Mouse (Mus musculus): ENCODE data around the gene Hlf.

The Hlf gene

GRCm38 (mm10) chr11:90390817-90391173 lies at the start of gene Hlf:
Hlf (minus strand) TSS chr11:90390895.
- DNase-seq (ENCODE audit: low spot score in 2 of 2), result peak; percentile 69 to 82

GRCm38 (mm10) chr11:90438768-90439167 lies 48.1 kb upstream of the Hlf start:
- DNase-seq (ENCODE audit: low spot score in 2 of 2), result no peak

- no peak for DNase-seq (ENCODE audit: low spot score in 2 of 2)
These were observed 34.5 kb upstream of the Hlf start for GRCm38 (mm10) chr11:90425207-90425525.

- no peak for DNase-seq (ENCODE audit: low spot score in 2 of 2)
These were observed 33.9 kb upstream of the Hlf start for GRCm38 (mm10) chr11:90424334-90425206.

GRCm38 (mm10) chr11:90423896-90424295 lies 33.2 kb upstream of the Hlf start:
- no peak for DNase-seq (ENCODE audit: low spot score in 2 of 2)

GRCm38 (mm10) chr11:90419706-90420105 lies 29.0 kb upstream of the Hlf start:
- DNase-seq (ENCODE audit: low spot score in 2 of 2), result no peak

- DNase-seq (ENCODE audit: low spot score in 2 of 2), result peak; percentile 90 to 97
These were observed 27.2 kb upstream of the Hlf start for GRCm38 (mm10) chr11:90417921-90418320.

- no peak for DNase-seq (ENCODE audit: low spot score in 2 of 2)
These were observed 26.3 kb upstream of the Hlf start for GRCm38 (mm10) chr11:90417011-90417410.

GRCm38 (mm10) chr11:90398850-90399249 lies 8.2 kb upstream of the Hlf start:
- DNase-seq (ENCODE audit: low spot score in 2 of 2), result no peak

- DNase-seq (ENCODE audit: low spot score in 2 of 2), result no peak
These were observed 833 bp upstream of the Hlf start for GRCm38 (mm10) chr11:90391271-90392185.

- no peak for DNase-seq (ENCODE audit: low spot score in 2 of 2)
These were observed 536 bp downstream of the Hlf start for GRCm38 (mm10) chr11:90389902-90390816.

GRCm38 (mm10) chr11:90389174-90389901 lies 1.4 kb downstream of the Hlf start:
- no peak for DNase-seq (ENCODE audit: low spot score in 2 of 2)

GRCm38 (mm10) chr11:90387501-90388440 lies 2.9 kb downstream of the Hlf start:
- no peak for DNase-seq (ENCODE audit: low spot score in 2 of 2)

GRCm38 (mm10) chr11:90382005-90382611 lies 8.6 kb downstream of the Hlf start:
- DNase-seq (ENCODE audit: low spot score in 2 of 2), result peak in 1 of 2 experiments; percentile 78

- no peak for DNase-seq (ENCODE audit: low spot score in 2 of 2)
These were observed 9.6 kb downstream of the Hlf start for GRCm38 (mm10) chr11:90381113-90381512.

- DNase-seq (ENCODE audit: low spot score in 2 of 2), result no peak
These were observed 10.5 kb downstream of the Hlf start for GRCm38 (mm10) chr11:90380131-90380685.

GRCm38 (mm10) chr11:90378008-90378407 lies 12.7 kb downstream of the Hlf start:
- DNase-seq (ENCODE audit: low spot score in 2 of 2), result no peak

GRCm38 (mm10) chr11:90376436-90376835 lies 14.3 kb downstream of the Hlf start:
- DNase-seq (ENCODE audit: low spot score in 2 of 2), result no peak

- no peak for DNase-seq (ENCODE audit: low spot score in 2 of 2)
These were observed 19.1 kb downstream of the Hlf start for GRCm38 (mm10) chr11:90371470-90372100.
